Mouse (Mus musculus) c-Kit-negative CD71-positive TER-119-positive erythroid progenitor cells, embryonic 14.5 days (primary cell): ENCODE results near the gene Speer4a.
"Not testable (repeated sequence)": the region's sequence is repeated elsewhere in the genome, so short reads cannot be mapped to it uniquely, and the experiment has no call there.

ENCODE experiments used
- DNase-seq: peaks from one replicate; pipeline ENCODE4 v3.0.0-alpha.2; 2013; ENCODE audit warnings: low read depth, low spot score

The Speer4a gene

DNA sequence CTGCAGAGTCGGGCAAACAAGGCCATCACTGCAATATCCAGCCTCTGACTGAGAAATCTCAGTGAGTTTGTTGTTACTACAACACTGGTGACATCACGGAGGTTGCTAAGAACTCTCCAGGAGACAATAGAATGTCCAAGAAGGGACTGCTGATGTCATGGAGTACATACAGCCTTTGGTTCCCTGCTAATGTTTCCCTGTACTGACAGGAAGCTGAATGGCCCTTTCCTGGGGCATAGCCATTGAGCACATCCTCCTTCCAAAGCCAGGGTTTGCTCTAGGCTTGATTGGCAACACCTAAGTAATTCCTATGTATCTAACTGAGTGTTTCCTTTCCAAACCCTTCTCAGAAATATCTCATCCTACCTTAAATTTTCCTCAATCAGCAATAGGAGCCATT is at the start of gene Speer4a:
Gene Speer4a (minus strand): TSS at position 101 of the 400 bp plus-strand sequence.
- DNase-seq = not testable (repeated sequence)

DNA sequence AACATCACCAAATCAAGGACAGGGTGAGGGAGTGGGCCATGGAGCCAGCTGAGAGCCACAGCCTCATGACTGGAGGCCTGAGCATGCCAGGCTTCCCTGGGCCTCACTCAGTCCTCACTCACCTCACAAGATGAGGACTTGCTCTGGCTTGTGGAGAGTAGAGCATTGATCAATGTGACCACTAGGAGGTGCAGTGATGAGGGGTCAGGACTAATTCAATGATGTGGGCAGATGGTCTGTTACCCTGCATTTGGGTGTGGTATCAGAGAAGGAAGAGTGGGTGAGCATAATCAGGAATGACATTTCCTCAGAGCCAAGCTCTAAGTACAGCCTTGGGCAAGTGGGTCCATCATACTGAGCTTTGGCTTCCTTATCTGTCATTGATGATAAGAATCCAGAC is 39.7 kb upstream of the Speer4a start:
- DNase-seq = not testable (repeated sequence)

DNA sequence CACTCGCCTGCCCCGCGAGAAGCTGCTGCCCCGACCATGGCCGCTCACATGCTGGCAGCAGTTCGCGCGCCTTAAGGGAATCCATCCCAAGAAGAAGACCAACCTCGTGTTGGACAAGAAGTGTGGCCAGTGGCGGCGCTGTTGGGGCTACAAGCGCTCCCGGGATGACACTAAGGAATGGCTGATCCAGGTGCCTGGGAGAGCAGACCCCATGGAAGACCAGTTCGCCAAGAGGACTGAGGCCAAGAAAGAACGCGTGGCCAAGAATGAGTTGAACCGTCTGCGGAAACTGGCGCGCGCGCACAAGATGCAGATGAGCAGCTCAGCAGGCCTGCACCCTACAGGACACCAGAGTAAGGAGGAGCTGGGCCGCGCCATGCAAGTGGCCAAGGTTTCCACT is 31.4 kb upstream of the Speer4a start:
- no peak for DNase-seq

DNA sequence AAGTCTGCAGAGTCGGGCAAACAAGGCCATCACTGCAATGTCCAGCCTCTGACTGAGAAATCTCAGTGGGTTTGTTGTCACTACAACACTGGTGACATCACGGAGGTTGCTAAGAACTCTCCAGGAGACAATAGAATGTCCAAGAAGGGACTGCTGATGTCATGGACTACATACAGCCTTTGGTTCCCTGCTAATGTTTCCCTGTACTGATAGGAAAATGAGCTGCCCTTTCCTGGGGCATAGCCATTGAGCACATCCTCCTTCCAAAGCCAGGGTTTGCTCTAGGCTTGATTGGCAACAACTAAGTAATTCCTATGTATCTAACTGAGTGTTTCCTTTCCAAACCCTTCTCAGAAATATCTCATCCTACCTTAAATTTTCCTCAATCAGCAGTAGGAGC is 19.1 kb upstream of the Speer4a start, which contains the start of gene Gm7347:
Gene Gm7347 (minus strand): TSS at position 101 of the 400 bp plus-strand sequence.
- DNase-seq = not testable (repeated sequence)

DNA sequence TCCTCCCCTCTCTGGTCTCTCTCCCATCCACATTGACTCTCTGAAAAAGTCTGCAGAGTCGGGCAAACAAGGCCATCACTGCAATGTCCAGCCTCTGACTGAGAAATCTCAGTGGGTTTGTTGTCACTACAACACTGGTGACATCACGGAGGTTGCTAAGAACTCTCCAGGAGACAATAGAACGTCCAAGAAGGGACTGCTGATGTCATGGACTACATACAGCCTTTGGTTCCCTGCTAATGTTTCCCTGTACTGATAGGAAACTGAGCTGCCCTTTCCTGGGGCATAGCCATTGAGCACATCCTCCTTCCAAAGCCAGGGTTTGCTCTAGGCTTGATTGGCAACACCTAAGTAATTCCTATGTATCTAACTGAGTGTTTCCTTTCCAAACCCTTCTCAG is 16.5 kb downstream of the Speer4a start, which contains the start of gene Gm5862:
Gene Gm5862 (minus strand): TSS at position 101 of the 400 bp plus-strand sequence.
- not testable (repeated sequence) for DNase-seq

DNA sequence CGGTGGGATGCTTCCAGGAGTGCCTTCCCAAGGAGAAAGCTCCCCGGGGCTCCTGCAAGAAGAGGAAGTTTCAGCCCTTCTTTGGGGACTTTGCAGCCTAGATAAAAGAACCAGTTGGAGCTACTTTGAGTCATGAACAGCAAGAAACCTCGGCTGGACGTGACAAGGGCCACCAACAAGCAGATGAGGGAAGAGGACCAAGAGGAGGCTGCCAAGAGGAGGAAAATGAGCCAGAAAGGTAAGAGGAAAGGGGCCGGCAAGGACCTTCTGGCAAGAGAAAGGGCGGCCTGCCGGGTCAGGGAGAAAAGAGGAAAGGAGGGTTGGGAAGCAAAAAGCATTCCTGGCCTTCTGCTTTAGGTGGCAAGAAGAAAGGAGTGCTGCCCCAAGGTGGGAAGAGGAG is 31.7 kb downstream of the Speer4a start:
- not testable (repeated sequence) for DNase-seq

DNA sequence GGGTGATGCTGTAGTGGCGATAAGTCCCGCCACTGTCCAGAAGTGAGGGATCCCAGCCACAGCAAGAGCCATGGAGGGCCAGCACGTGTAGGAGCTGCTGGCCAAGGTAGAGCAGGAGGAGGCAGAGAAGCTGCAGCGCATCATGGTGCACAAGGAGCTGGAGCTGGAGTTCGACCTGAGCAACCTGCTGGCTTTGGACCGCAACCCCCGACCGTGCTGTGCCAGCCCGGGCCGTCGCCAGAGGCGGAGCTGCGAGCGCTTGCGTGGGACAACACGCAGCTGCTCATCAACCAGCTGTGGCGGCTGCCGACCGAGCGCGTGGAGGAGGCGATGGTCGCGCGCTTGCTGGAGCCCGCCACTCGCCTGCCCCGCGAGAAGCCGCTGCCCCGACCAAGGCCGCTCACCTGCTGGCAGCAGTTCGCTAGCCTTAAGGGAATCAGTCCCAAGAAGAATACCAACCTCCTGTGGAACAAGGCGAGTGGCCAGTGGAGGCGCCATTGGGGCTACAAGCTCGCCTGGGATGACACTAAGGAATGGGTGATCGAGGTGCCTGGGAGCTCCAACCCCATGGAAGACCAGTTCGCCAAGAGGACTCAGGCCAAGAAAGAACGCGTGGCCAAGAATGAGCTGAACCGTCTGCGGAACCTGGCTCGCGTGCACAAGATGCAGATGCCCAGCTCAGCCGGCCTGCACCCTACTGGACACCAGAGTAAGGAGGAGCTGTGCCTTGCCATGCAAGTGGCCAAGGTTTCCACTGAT is 32.2 kb downstream of the Speer4a start:
- DNase-seq = not testable (repeated sequence)

DNA sequence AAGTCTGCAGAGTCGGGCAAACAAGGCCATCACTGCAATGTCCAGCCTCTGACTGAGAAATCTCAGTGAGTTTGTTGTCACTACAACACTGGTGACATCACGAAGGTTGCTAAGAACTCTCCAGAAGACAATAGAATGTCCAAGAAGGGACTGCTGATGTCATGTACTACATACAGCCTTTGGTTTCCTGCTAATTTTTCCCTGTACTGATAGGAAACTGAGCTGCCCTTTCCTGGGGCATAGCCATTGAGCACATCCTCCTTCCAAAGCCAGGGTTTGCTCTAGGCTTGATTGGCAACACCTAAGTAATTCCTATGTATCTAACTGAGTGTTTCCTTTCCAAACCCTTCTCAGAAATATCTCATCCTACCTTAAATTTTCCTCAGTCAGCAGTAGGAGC is 34.7 kb downstream of the Speer4a start, which contains the start of gene Gm1979:
Gene Gm1979 (minus strand): TSS at position 101 of the 400 bp plus-strand sequence.
- DNase-seq = not testable (repeated sequence)

DNA sequence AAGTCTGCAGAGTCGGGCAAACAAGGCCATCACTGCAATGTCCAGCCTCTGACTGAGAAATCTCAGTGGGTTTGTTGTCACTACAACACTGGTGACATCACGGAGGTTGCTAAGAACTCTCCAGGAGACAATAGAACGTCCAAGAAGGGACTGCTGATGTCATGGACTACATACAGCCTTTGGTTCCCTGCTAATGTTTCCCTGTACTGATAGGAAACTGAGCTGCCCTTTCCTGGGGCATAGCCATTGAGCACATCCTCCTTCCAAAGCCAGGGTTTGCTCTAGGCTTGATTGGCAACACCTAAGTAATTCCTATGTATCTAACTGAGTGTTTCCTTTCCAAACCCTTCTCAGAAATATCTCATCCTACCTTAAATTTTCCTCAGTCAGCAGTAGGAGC is 50.8 kb downstream of the Speer4a start, which contains the start of gene Gm21698:
Gene Gm21698 (minus strand): TSS at position 101 of the 400 bp plus-strand sequence.
- DNase-seq = not testable (repeated sequence)
